Mouse (Mus musculus): ENCODE data around the gene Slc25a35.
"Not testable (repeated sequence)": the region's sequence is repeated elsewhere in the genome, so short reads cannot be mapped to it uniquely, and the experiment has no call there.

The Slc25a35 gene

DNA sequence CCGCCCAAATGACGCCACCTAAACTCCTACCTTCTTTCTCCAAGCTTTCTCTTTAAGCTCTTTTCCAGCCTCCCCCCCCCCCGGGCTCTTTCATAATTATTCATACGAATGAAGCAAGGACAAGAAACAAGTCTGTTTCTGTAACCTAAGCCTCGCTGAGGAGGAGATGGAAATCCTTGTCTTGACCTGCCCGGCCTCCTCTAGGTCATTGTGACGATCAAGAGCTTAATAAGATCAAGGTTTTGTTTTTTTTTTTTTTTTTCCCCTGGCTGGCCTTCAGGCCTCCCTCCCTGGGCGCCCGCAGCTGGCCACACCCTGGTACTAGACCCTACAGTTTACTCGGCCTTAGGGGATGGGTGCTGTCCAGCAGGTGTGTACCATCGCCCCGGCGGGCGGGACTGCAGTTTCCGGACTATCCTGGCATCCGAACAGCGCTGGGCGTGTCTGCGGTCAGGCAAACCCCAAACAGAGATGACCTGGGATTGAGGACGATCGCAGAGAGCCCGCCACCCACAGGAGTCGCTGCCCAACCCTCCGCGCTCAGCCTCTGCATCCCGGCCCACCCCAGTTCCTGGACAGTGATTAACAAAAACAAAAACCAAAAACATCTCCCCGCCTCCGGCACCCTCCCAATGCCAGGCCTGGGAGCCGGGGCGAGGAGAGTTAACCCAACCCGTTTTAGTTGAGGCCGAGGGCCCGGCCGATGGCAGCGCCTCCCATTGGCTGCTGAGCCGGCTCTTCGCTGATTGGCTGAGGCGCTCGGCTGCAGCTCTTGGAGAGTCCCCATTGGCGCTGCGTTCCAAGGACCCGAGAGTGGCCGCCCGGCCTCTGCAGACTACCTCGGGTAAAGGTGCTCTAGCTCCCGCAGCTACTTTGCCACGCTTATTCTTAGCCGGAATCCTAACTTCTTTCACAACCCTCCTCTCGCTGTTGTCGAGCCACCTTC, at the start of gene Slc25a35:
Slc25a35 (plus strand) TSS at position 795 of the 946 bp plus-strand sequence.
- DNase-seq (ENCODE audit: low spot score in 2 of 2): peak; percentile 87 to 90

DNA sequence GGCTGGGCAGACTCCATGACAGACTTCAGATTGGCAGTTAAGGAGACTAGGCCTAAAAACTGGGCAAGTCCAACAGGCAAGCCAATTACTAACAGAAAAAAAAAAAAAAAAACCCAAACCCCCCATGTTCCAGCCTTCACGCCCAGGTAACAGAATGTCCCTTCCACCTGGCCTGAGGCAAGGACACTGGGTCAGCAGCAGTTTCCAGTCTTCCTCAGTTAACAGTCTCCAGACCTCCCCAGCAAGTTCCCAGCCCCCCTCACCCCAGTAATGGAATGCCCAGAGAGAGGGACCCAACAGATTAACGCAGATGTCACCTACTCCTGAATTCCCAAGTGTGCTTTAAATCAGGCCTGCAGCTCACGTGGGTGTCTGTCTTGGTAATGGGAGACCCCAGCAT, 44.7 kb upstream of the Slc25a35 start:
- no peak for DNase-seq (ENCODE audit: low spot score in 2 of 2)

DNA sequence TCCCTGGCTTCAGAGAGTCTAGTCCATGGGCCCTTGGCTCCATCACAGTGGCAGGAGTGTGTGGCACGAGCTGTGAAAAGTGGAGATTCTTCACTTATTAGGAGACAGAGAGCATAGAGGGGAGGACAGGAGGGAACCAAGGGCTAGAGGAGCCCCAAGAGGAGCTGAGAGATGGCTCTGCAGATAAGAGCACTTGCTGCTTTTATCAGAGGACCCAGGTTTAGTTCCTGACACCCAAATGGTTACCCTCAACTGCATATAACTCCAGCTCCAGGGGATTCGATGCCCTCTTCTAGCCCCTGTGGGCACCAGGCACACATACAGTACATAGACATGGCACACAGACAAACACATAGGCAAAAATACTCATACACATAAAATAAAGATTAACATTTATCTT, 43.2 kb upstream of the Slc25a35 start:
- DNase-seq (ENCODE audit: low spot score in 2 of 2): no peak

DNA sequence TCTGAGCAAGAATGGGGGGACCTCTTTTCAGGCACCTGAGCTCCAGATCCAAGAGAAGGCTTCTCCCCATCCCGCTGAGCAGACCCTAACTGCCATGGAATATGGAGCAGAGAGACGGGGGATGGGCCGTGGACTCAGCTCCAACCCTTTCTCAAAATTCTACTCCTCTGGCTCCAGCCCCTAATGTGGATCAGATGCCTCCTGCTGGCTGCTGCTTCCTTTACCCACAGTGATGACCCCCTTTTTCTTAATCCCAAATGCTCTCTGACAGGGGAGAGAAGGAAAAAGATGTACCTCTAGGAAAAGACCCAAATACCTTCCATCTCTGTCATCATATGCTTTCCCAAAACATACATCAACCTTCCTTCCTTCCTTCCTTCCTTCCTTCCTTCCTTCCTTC, 41.0 kb upstream of the Slc25a35 start, which contains the start of gene Odf4:
Odf4 (minus strand) TSS at position 101 of the 400 bp plus-strand sequence.
- no peak for DNase-seq (ENCODE audit: low spot score in 2 of 2)

DNA sequence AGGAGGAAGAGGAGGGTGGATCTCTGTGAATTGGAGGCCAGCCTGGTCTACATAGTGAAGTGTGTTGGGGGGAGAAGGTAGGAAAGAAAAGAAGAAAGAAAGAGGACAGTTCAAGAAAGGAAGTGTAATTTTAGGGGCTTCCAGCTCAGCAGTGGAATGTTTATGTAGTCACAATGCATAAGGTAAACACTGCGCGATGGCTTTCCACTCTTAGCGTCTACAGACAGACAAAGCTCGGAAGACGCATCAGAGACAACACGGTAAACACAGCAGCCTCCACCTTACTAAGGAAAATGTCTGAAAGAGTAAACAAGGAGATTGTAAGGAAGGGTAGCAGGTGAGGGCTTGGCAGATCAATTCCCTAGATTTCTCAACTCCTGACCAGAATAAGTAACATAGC, 38.0 kb upstream of the Slc25a35 start:
- no peak for DNase-seq (ENCODE audit: low spot score in 2 of 2)

DNA sequence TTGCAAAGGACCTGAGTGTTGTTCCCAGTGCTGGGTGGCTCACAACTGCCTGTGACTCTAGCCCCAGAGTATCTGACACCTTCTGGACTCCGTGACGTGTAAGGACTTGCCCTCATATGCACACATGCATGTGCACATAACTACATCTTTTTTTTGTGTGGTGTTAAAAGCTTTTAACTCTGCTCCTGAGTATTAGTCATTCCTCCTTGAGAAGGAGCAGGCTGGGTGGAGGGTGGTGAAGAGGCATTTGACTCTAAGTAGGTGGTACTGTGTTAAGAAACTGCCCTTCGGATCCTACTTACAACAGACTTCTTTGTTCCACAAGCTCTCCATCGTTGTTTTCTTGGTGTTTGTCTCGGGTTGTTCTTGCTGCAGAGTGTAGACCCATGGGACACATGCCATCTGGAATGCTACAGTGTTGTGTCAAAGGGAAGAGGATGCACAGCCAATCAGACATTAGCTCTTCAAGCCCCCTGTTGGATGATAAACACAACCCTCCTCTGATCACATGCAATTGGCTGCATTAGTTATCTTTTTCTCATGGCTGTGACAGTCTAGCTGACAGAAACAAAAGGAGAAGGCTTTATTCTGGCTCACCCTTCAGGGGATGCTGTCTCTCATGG, 33.9 kb upstream of the Slc25a35 start:
- DNase-seq (ENCODE audit: low spot score in 2 of 2): no peak

DNA sequence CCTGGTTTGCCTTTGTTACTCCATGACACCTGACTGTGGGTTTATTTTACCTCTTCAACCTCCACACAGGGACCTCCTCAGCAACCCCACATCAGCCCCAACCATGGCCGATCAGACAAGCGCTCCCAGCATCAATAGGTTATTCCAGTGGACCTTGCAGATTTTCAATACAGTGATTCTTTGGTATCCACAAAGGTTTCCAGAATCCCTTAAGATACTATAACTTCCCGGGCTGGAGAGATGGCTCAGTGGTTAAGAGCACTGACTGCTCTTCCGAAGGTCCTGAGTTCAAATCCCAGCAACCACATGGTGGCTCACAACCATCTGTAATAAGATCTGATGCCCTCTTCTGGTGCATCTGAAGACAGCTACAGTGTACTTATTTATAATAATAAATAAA, 31.0 kb upstream of the Slc25a35 start:
- not testable (repeated sequence) for DNase-seq (ENCODE audit: low spot score in 2 of 2)

DNA sequence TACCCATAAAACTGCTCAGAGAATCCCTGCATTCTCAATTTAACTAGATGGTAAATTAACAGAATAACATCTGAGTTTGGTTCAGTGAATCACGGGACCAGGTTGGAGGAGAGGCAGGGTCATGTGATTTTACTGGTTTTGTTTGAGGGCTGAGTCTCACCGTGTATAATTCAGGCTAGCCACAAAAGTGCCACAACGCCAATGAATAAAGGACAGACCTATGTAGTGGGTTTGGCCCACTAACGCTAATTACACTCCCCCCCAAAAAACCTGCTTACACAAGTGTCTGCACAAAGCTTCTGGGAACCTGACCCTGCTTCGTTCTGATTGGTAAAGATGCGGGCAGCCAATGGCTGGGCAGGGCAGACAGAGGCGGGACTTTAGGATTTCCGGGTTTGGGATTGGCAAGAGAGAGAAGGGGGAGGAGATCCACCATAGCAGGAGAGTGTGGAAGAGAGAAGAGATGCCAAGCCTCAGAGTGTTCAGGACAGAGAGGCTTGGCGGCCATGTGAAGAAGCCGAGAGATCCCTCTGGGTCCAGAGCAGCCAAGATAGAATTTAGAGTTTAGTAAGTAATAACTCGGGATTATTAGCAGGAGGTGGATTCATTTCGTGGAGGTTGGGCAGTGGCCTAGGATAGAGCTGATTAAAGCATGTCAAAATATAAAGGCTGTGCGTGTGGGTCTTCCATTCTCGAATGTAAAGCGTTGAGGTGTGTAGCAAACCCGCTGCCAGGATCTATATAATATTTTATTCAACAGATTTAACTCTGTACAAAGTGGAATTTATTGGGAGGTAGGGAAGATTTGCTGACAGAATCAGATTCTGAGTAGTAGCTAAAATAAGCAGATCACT, 28.3 kb upstream of the Slc25a35 start:
- DNase-seq (ENCODE audit: low spot score in 2 of 2): peak; percentile 50 to 86

DNA sequence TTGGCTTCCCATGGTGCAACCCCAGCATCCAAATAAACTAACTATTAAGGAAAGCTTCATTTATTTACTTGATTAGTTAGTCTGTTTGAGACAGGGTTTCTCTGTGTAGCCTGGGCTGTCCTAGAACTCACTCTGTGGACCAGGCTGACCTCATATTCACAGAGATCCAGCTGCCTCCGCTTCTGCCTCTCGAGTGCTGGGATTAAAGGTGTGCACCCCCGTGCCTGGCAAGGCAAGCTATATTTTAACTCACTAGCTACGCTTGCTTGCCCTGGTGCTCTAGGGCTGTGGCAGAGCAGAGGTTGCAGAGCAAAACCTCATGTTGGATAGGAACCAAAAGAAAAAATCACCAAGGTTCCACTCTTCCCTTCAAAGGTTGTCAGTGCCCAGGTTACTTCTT, 27.4 kb upstream of the Slc25a35 start:
- no peak for DNase-seq (ENCODE audit: low spot score in 2 of 2)

DNA sequence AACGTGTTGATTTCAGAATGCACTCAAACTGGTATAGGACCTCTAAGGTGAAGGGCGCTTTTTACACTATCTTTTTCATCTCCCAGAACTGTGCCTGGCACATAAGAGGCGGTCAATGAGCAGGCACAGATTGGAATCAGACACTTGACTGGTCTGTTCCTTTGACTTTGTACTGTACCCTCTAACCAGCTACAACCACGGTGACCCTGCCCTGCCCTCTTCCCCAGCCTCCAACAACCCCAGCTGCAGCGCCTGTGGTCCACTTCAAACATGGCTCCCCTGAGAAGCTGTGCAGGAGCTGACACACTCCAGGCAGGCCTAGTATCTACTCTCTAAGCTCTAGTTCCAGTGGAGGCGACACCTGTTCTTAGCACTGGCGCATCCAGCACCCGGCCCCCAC, 25.2 kb upstream of the Slc25a35 start:
- DNase-seq (ENCODE audit: low spot score in 2 of 2): no peak

DNA sequence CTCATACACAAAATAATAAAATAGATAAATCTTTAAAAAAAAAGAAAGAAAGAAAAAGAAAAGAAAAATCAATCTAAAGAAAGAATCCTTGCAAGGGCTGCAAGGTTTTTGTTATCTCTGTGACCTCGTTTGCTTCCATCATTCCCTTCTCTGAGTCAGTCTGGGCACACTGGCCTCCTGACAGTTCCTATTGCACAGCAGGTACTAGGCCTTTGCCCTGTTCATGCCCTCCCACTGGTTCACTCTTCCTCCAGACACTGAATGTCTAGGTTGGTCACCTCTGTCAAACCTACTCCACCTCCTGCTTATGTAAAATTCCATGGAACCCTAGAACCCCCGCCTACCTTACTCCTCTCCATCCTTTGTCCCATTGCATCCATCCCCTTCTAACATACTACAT, 22.7 kb upstream of the Slc25a35 start:
- DNase-seq (ENCODE audit: low spot score in 2 of 2): no peak

DNA sequence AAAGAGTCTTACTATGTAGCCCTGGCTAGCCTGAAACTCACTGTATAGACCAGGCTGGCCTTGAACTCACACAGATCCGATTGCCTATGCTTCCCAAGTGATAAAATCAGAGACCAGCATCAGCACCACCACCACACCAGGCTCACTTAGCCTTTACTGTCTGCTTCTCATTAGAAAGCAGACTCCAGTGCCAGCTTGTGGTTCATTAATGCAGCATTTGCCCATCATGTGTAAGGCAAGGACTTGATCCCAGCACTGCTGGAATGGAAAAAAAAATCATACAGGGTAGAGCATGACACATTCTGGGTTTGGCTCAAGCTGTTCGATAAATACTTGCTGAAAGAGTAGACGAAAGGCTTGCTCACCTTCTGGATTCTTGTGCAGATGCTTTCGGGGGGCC, 21.9 kb upstream of the Slc25a35 start:
- no peak for DNase-seq (ENCODE audit: low spot score in 2 of 2)

DNA sequence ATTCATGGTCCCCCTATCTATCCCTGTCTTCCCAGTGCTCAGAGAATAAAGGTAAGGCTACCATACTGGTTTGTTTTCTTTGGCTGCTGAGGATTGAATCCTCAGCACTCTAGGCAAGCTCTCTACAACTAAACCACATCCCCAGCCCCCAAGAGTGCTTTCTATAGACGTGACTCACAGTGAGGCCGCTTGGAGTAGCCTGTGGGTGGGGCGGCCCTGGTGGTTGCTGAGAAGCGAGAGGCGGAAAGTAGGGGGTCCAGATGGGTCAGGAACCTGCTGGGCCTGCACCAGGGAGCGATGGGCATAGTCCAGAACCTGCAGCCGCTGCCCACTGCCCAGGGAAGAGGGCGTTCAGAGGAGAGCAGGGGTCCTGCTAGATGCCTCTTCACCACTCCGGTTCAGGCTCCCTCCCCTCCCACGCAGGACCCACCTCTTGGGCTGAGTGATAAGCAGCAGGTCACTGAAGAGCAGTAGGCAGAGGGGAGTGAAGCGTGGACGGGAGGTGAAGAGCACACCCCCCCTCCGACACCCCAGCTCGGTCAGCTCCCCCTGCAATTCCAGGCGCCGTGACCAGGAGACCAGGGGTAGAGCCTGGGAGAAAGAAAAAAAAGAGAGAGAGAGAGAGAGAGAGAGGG, 21.0 kb upstream of the Slc25a35 start:
- no peak for DNase-seq (ENCODE audit: low spot score in 2 of 2)

DNA sequence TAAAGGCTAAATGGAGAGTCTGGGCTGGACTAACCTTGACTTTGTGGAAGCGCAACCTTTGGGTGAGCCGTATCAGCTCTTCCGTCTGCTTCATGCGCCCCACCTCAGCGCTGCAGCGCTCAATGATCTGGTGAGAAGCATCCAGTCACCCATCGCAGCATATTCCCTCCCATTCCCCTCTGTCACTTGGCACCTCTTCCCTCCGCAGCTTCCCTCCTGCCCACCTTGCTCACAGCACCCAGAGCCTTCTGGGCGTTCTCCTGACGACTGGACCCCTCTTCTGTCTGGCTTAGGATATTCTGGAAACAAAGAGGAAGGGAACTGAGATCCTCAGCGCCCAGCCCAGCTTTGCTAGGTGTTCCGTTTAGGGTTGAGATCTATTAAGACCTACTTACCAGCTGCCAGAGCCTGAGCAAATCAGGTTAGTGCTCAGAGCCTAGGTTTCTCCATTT, 20.4 kb upstream of the Slc25a35 start:
- no peak for DNase-seq (ENCODE audit: low spot score in 2 of 2)

DNA sequence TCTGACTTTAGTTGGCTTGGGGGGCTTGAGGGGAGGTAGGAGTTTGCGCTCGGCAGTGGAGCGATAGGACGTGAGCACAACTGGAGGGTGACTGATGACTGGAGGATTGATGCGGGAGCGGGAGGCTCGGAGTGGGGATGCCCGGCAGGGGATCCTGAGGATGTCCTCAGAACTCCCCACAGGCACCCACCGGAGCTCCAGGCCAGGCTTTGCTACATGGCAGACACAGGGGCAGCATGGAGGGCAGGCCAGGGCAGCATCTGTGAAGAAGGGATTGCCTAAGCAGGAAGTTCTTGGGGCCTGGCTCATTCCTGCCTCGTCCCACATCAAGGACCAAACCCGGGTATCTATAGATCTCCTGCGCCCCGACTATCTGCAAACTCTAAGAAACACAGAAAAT, 14.0 kb upstream of the Slc25a35 start:
- DNase-seq (ENCODE audit: low spot score in 2 of 2): no peak

DNA sequence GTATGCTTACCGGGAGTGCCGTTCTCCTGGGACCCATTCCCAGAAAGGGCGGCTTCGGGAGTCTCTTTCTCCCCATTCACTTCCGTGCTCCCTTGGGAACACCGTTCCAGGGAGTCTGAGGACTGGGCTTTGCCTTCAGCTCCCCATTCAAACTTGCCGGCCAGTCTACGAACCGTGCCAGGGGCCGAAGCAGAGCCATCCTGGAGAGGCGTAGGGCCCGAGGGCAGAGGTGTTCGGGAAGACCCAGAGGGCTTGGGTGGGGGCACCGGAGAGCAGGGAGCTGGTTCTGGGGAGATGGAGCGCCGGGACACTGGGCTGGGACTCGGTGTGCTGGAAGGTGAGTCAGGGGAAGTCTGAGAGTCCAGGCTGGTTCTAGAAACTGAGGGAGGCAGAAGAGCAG, 13.5 kb upstream of the Slc25a35 start:
- no peak for DNase-seq (ENCODE audit: low spot score in 2 of 2)

DNA sequence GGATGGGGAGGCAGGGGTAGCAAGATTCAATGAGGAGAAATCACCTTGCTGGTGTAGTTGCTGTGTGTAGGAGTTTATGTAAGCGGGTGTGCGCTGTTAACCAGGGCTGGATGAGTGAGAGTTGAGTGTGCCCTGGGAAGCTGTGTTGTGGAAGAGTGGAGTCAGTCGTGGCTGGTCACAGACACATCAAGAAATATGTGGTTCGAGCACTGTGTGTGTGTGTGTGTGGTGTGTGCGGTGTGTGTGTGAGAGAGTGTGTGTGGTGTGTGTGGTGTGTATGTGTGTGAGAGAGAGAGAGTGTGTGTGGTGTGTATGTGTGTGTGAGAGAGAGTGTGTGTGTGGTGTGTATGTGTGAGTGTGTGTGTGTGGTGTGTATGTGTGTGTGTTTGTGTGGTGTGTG, 12.5 kb upstream of the Slc25a35 start:
- DNase-seq (ENCODE audit: low spot score in 2 of 2): no peak

DNA sequence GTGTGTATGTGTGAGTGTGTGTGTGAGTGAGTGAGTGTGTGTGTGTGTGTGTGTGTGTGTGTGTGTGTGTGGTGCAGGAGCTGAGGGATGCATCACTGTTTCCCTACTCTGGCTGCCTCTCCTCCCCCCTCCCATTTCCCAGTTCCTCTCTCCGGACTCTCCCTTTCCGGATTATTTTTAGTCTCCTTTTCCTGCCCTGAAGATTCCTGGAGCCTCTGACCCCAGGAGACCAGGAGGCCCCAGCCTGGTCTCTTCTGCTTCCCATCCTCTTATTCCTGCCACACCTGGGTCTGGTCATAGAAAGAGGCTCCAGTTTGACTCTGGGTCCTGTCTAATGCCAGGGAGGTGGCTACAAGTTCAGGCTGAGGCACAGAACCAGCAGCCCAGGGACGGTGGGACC, 11.8 kb upstream of the Slc25a35 start:
- DNase-seq (ENCODE audit: low spot score in 2 of 2): no peak

DNA sequence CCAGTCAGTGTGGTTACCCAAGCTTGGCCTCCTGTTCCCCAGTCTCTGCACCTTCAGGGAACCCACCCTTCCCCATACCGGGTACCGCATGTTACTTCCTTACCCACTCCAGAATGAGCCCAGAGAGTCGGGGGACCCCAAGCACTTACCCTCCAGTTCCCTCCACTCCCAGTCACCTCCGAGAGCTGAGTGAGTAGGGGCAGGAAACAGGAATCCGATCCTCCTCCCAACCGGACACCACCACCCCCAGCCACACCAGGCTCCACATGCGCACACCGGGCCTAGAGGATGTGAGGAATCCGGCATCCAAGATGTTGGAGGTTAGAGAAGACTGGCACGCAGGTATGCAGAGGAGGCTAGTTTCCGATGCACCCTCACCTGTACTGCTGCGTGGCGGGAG, 11.2 kb upstream of the Slc25a35 start:
- DNase-seq (ENCODE audit: low spot score in 2 of 2): no peak

DNA sequence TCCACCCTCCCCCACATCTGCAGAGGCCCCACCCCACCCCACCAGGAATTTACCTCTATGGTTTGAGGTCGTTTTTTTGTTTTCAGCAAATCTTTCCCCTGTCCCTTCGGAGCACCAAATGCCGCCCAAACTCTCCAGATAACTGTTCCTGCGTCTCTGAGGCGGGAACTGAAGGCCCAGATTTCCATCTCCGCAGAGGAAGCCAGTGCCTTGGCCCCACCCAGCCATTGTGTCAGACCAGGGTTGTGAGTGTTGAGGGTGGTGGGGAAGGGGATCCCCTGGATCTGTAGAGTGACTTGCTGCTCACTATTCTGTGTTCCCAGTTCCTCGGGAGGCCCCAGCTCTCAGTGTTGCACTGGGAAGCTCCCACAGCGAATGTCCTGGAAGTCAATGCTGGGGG, 10.6 kb upstream of the Slc25a35 start, which contains the start of gene Arhgef15:
Arhgef15 (minus strand) TSS at position 173 of the 400 bp plus-strand sequence.
- DNase-seq (ENCODE audit: low spot score in 2 of 2): no peak

DNA sequence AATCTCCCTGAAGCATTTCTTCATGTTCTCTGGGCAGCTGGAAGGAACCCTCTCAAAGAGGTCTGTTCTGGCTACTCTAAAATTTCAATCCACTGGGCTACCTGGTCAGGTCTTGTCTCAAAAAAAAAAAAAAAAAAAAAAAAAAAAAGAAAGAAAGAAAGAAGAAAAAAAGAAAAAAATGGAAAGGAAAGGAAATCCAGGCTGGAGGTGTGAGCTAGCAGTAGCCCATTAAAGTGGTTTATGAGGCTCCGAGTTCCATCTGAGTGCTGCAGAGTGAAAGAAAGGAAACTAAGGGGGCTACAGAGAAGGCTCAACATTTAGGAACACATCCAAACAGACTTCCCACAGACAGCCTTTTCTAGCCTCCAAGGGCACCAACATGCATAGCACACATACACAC, 10.0 kb upstream of the Slc25a35 start:
- no peak for DNase-seq (ENCODE audit: low spot score in 2 of 2)

DNA sequence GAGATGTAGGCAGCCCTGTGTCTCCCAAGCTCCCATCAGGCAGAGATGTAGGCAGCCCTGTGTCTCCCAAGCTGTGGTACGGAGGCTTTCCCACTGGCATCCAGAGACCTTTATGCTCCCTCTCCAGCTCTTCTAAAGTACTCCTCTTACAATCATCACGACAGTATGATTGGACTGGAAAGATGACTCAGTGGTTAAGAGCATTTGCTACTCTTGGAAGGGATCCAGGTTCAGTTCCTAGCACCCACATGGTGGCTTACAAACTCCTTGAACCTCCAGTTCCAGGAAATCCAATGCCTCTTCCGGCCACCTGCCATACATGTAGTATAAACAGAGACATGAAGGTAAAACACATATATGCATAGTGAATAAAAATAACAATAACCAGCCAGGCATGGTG, 6.3 kb upstream of the Slc25a35 start:
- DNase-seq (ENCODE audit: low spot score in 2 of 2): no peak
